Mouse (Mus musculus) gastrocnemius, postnatal 25 days (tissue): ENCODE results near the gene Kcnj15. TPM values are rescaled to one million over a fixed set of nuclear protein-coding genes. Genes with fewer than 3 reads are reported as not detected.

ENCODE experiments used
- DNase-seq: peaks from one replicate; pipeline ENCODE4 v3.0.0; 2022
- long read RNA-seq, 2 experiments: library from polyadenylated mRNA; stranded (forward); transcript quantifications; one replicate each; pipeline ENCODE4 v2.0.0; 2021
- total RNA-seq, 2 experiments: library from RNA; stranded (reverse); gene quantifications; 1 replicate in 1 of 2; 2 replicates in 1 of 2; pipeline ENCODE4 v1.2.3; 2021

The Kcnj15 gene
- under 1 TPM in 1 of 2 experiments, not detected in 1; 0.08 TPM for total RNA-seq
- long read RNA-seq, experiment 1, result 0 reads
- long read RNA-seq, experiment 2, result 0 reads

- DNase-seq, result no peak
These were observed at the start of gene Kcnj15 for GRCm38 (mm10) chr16:95257266-95257894. Kcnj15 (plus strand) TSS chr16:95257558.

GRCm38 (mm10) chr16:95208243-95208642 lies 49.1 kb upstream of the Kcnj15 start:
- no peak for DNase-seq

- peak; percentile 8 for DNase-seq
These were observed 48.3 kb upstream of the Kcnj15 start for GRCm38 (mm10) chr16:95209011-95209466.

- DNase-seq, result no peak
These were observed 42.8 kb upstream of the Kcnj15 start for GRCm38 (mm10) chr16:95214251-95215197.

- no peak for DNase-seq
These were observed 41.6 kb upstream of the Kcnj15 start for GRCm38 (mm10) chr16:95215782-95216181.

- no peak for DNase-seq
These were observed 41.0 kb upstream of the Kcnj15 start for GRCm38 (mm10) chr16:95216346-95216745.

GRCm38 (mm10) chr16:95216824-95217223 lies 40.5 kb upstream of the Kcnj15 start:
- DNase-seq, result no peak

GRCm38 (mm10) chr16:95218783-95219182 lies 38.6 kb upstream of the Kcnj15 start:
- no peak for DNase-seq

GRCm38 (mm10) chr16:95219459-95219858 lies 37.9 kb upstream of the Kcnj15 start:
- no peak for DNase-seq

GRCm38 (mm10) chr16:95221051-95221450 lies 36.3 kb upstream of the Kcnj15 start:
- DNase-seq, result no peak

GRCm38 (mm10) chr16:95222026-95222718 lies 35.2 kb upstream of the Kcnj15 start:
- DNase-seq, result no peak

GRCm38 (mm10) chr16:95223435-95223834 lies 33.9 kb upstream of the Kcnj15 start:
- no peak for DNase-seq

- DNase-seq, result no peak
These were observed 32.1 kb upstream of the Kcnj15 start for GRCm38 (mm10) chr16:95225285-95225684.

- no peak for DNase-seq
These were observed 25.6 kb upstream of the Kcnj15 start for GRCm38 (mm10) chr16:95231768-95232167.

GRCm38 (mm10) chr16:95234891-95235548 lies 22.3 kb upstream of the Kcnj15 start:
- no peak for DNase-seq

GRCm38 (mm10) chr16:95239209-95239925 lies 18.0 kb upstream of the Kcnj15 start:
- DNase-seq, result peak; percentile 20

- DNase-seq, result no peak
These were observed 16.7 kb upstream of the Kcnj15 start for GRCm38 (mm10) chr16:95240688-95241087.

- DNase-seq, result peak; percentile 52
These were observed 15.8 kb upstream of the Kcnj15 start for GRCm38 (mm10) chr16:95241581-95241980.

- no peak for DNase-seq
These were observed 15.2 kb upstream of the Kcnj15 start for GRCm38 (mm10) chr16:95242114-95242513.

GRCm38 (mm10) chr16:95243401-95243800 lies 14.0 kb upstream of the Kcnj15 start:
- DNase-seq, result no peak

GRCm38 (mm10) chr16:95244626-95245303 lies 12.6 kb upstream of the Kcnj15 start:
- DNase-seq, result no peak
